Mouse (Mus musculus) cerebellum, postnatal 4 days (tissue): ENCODE measurements around the gene Acad10.

Experiments
- DNase-seq, 2 experiments: peaks; one replicate each; pipeline ENCODE4 v3.0.0; 2022; ENCODE audit warnings: low spot score in 2 of 2, mixed read lengths in 1 of 2

Acad10 gene

DNA sequence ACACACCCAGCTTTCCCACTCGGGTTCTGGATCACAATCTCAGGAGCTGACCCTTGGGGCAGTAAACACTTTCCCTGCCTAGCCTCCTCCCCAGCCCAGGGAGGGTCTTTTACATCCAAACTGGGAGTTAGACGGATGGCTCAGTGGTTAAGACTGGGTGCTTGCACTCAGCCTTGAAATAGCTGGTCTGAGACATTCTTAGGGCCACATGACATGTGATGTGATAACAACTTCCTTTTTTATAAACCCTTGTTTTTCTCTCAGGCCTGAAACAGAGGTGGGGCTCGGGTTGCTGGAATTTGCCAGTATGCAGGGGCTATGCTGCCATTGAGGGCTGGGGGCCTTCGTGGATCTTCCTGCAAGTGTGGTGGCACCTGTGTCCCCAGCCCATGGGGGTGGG is 63.0 kb downstream of the Acad10 start:
- no peak for DNase-seq

DNA sequence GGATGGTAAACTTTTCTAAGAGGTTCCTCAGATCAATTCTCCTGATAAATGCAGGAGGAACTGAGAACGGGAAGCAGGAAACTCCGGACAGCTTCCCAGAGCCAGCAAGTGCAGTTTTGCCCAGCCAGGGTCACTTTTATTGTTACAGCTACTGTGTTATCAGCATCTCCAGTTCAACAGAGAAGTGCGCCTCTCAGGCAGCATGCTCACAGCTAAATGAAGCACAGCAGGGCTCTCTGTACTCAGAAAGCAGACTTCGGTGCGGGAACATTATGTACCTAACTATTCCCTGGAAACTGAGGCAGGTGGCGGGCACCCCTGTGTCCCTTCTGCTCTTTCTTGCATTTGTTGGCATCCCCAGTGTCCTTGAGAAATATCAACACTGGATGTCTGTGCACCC is 64.1 kb downstream of the Acad10 start:
- no peak for DNase-seq

DNA sequence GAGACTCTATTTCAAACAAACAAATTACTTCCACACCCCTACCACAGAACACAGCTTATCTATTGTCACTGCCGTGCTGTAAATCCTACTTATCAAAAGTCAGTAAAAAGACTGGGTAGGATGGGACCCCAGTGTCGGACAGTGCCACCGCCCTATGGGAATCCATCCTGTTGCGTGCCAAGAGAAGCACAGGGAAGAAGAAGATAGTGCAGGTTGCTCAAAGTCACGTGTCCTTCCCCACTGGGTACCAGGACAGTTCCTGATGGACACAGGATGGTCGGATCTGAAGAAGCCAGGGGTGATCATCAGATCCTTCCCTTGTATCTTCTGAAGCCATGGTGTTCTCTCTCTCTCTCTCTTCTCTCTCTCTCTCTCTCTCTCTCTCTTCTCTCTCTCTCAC is 64.6 kb downstream of the Acad10 start:
- DNase-seq: no peak

GRCm38 (mm10) chr5:121594714-121595313 is 65.5 kb downstream of the Acad10 start:
- no peak for DNase-seq

GRCm38 (mm10) chr5:121593451-121594401 is 66.6 kb downstream of the Acad10 start, which contains the start of gene Aldh2:
Aldh2 (minus strand) TSS chr5:121593824.
- DNase-seq: peak; percentile 34 to 72

GRCm38 (mm10) chr5:121592816-121593407 is 67.4 kb downstream of the Acad10 start:
- no peak for DNase-seq

- no peak for DNase-seq
These were observed 68.1 kb downstream of the Acad10 start for GRCm38 (mm10) chr5:121592064-121592815.

- DNase-seq: no peak
These were observed 68.8 kb downstream of the Acad10 start for GRCm38 (mm10) chr5:121591417-121592063.

- DNase-seq: no peak
These were observed 70.4 kb downstream of the Acad10 start for GRCm38 (mm10) chr5:121589928-121590327.

- no peak for DNase-seq
These were observed 73.8 kb downstream of the Acad10 start for GRCm38 (mm10) chr5:121586400-121587039.

- no peak for DNase-seq
These were observed 74.6 kb downstream of the Acad10 start for GRCm38 (mm10) chr5:121585699-121586098.

DNA sequence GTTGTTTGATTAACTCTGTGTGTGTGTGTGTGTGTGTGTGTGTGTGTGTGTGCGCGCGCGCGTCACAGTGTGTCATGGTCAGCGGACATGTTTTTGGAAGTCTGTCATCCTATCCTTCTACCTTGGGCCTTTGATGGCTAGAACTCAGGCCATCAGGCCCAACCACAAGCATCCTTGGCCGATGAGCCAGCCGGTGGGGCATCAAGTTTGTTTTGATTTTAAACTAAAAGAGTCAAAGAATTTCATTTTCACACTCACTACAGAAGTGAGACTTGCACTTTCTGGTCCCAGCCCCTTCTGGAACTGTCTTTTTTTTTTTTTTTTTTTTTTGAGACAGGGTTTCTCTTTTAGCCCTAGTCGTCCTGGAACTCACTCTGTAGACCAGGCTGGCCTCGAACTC is 75.3 kb downstream of the Acad10 start:
- no peak for DNase-seq

- DNase-seq: peak; percentile 45 to 64
These were observed 76.4 kb downstream of the Acad10 start for GRCm38 (mm10) chr5:121583765-121584501.

DNA sequence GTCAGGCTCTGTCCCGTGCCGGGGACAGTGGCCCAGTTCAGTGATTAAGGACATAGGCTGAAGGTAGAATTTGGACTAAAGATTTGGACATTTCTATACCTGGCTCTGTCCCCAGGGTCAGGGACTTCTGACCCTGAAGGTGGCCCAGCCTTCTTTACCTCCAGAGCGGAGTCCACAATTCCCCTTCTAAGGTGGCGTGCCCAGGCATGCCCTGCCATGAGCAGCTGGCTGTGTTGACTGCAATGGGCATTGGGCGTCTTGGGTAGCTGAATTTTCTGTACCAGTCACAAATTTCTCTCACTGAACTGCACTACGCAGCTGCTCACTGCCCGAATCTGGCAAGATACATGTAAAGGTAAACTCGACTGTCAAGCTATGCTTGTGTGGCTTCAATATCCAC is 78.4 kb downstream of the Acad10 start:
- DNase-seq: no peak

- no peak for DNase-seq
These were observed 83.3 kb downstream of the Acad10 start for GRCm38 (mm10) chr5:121576927-121577488.

GRCm38 (mm10) chr5:121575867-121576266 is 84.4 kb downstream of the Acad10 start:
- no peak for DNase-seq

GRCm38 (mm10) chr5:121574145-121574544 is 86.2 kb downstream of the Acad10 start:
- DNase-seq: no peak
